Mouse (Mus musculus): ENCODE results near the gene Rpap3.

Rpap3 gene

GRCm38 (mm10) chr15:97721008-97721701, 15.5 kb upstream of the Rpap3 start:
- H3K4me3 ChIP-seq (replicated peaks; ENCODE audit: low read length), result no peak overlapping the region
- peaks cover 5% of the 10 kb centered on the region; the same call in 1 of the 2 replicates for H3K4me1 ChIP-seq (replicated peaks; ENCODE audit: low read depth, low read length)
- TF ChIP-seq POU5F1 (IDR thresholded peaks at IDR 0.05; ENCODE audit: borderline replicate concordance, low read length) (no peak), NANOG (IDR thresholded peaks at IDR 0.05; ENCODE audit: borderline replicate concordance, low read length) (no peak), CTCF (conservative IDR thresholded peaks at IDR 0.05; ENCODE audit: low read length) (no peak)
- H3K36me3 ChIP-seq (ENCODE audit: insufficient read depth, low read length), result no peaks in the 10 kb centered on the region
- peaks cover 6% of the 10 kb centered on the region for H3K27me3 ChIP-seq (ENCODE audit: insufficient read depth, low read length)
- H3K9me3 ChIP-seq (ENCODE audit: low read length), result peaks cover 12% of the 10 kb centered on the region

GRCm38 (mm10) chr15:97720026-97720675, 14.5 kb upstream of the Rpap3 start:
- peaks cover 12% of the 10 kb centered on the region for H3K9me3 ChIP-seq (ENCODE audit: low read length)

GRCm38 (mm10) chr15:97719494-97719893, 13.9 kb upstream of the Rpap3 start:
- Histone ChIP-seq H3K4me3 (replicated peaks; ENCODE audit: low read length) (0 out of 2 replicates have a peak overlapping the region, but pooled peaks have one; percentile 23), H3K9me3 (ENCODE audit: low read length) (peaks cover 12% of the 10 kb centered on the region), H3K27me3 (ENCODE audit: insufficient read depth, low read length) (peaks cover 6% of the 10 kb centered on the region), H3K4me1 (replicated peaks; ENCODE audit: low read depth, low read length) (peaks cover 5% of the 10 kb centered on the region; the same call in 1 of the 2 replicates), H3K36me3 (ENCODE audit: insufficient read depth, low read length) (no peaks in the 10 kb centered on the region)
- TF ChIP-seq POU5F1 (IDR thresholded peaks at IDR 0.05; ENCODE audit: borderline replicate concordance, low read length), result no peak
- TF ChIP-seq NANOG (IDR thresholded peaks at IDR 0.05; ENCODE audit: borderline replicate concordance, low read length), result no peak
- no peak for TF ChIP-seq CTCF (conservative IDR thresholded peaks at IDR 0.05; ENCODE audit: low read length)

More at GRCm38 (mm10) chr15:97720026-97720675, 14.5 kb upstream of the Rpap3 start:
- TF ChIP-seq CTCF (conservative IDR thresholded peaks at IDR 0.05; ENCODE audit: low read length) (no peak), NANOG (IDR thresholded peaks at IDR 0.05; ENCODE audit: borderline replicate concordance, low read length) (no peak), POU5F1 (IDR thresholded peaks at IDR 0.05; ENCODE audit: borderline replicate concordance, low read length) (no peak)
- H3K4me1 ChIP-seq (replicated peaks; ENCODE audit: low read depth, low read length), result peaks cover 5% of the 10 kb centered on the region; the same call in 1 of the 2 replicates
- H3K36me3 ChIP-seq (ENCODE audit: insufficient read depth, low read length), result no peaks in the 10 kb centered on the region
- no peak overlapping the region for H3K4me3 ChIP-seq (replicated peaks; ENCODE audit: low read length)
- peaks cover 6% of the 10 kb centered on the region for H3K27me3 ChIP-seq (ENCODE audit: insufficient read depth, low read length)

GRCm38 (mm10) chr15:97718535-97719155, 13.0 kb upstream of the Rpap3 start:
- no peak for TF ChIP-seq POU5F1 (IDR thresholded peaks at IDR 0.05; ENCODE audit: borderline replicate concordance, low read length)
- TF ChIP-seq NANOG (IDR thresholded peaks at IDR 0.05; ENCODE audit: borderline replicate concordance, low read length), result no peak
- no peak for TF ChIP-seq CTCF (conservative IDR thresholded peaks at IDR 0.05; ENCODE audit: low read length)
- H3K36me3 ChIP-seq (ENCODE audit: insufficient read depth, low read length), result no peaks in the 10 kb centered on the region
- H3K4me3 ChIP-seq (replicated peaks; ENCODE audit: low read length), result no peak overlapping the region
- peaks cover 5% of the 10 kb centered on the region; the same call in 1 of the 2 replicates for H3K4me1 ChIP-seq (replicated peaks; ENCODE audit: low read depth, low read length)
- peaks cover 6% of the 10 kb centered on the region for H3K27me3 ChIP-seq (ENCODE audit: insufficient read depth, low read length)
- H3K9me3 ChIP-seq (ENCODE audit: low read length), result peaks cover 12% of the 10 kb centered on the region

GRCm38 (mm10) chr15:97717861-97718534, 12.4 kb upstream of the Rpap3 start:
- Histone ChIP-seq H3K27me3 (ENCODE audit: insufficient read depth, low read length) (peaks cover 6% of the 10 kb centered on the region), H3K9me3 (ENCODE audit: low read length) (peaks cover 9% of the 10 kb centered on the region), H3K36me3 (ENCODE audit: insufficient read depth, low read length) (no peaks in the 10 kb centered on the region), H3K4me3 (replicated peaks; ENCODE audit: low read length) (no peak overlapping the region), H3K4me1 (replicated peaks; ENCODE audit: low read depth, low read length) (peaks cover 10% of the 10 kb centered on the region)
- TF ChIP-seq NANOG (IDR thresholded peaks at IDR 0.05; ENCODE audit: borderline replicate concordance, low read length) (no peak), CTCF (conservative IDR thresholded peaks at IDR 0.05; ENCODE audit: low read length) (peak; percentile 20; the same call in 1 of the 2 replicates), POU5F1 (IDR thresholded peaks at IDR 0.05; ENCODE audit: borderline replicate concordance, low read length) (no peak)

GRCm38 (mm10) chr15:97716782-97717181, 11.2 kb upstream of the Rpap3 start:
- peaks cover 9% of the 10 kb centered on the region; the same call in 1 of the 2 replicates for H3K27me3 ChIP-seq (ENCODE audit: insufficient read depth, low read length)
- H3K4me1 ChIP-seq (replicated peaks; ENCODE audit: low read depth, low read length), result peaks cover 14% of the 10 kb centered on the region
- no peak overlapping the region for H3K4me3 ChIP-seq (replicated peaks; ENCODE audit: low read length)
- TF ChIP-seq CTCF (conservative IDR thresholded peaks at IDR 0.05; ENCODE audit: low read length), result no peak
- TF ChIP-seq NANOG (IDR thresholded peaks at IDR 0.05; ENCODE audit: borderline replicate concordance, low read length), result no peak
- no peak for TF ChIP-seq POU5F1 (IDR thresholded peaks at IDR 0.05; ENCODE audit: borderline replicate concordance, low read length)
- H3K9me3 ChIP-seq (ENCODE audit: low read length), result no peaks in the 10 kb centered on the region
- no peaks in the 10 kb centered on the region for H3K36me3 ChIP-seq (ENCODE audit: insufficient read depth, low read length)

- no peak for TF ChIP-seq NANOG (IDR thresholded peaks at IDR 0.05; ENCODE audit: borderline replicate concordance, low read length)
- TF ChIP-seq POU5F1 (IDR thresholded peaks at IDR 0.05; ENCODE audit: borderline replicate concordance, low read length), result no peak
- no peak for TF ChIP-seq CTCF (conservative IDR thresholded peaks at IDR 0.05; ENCODE audit: low read length)
- Histone ChIP-seq H3K9me3 (ENCODE audit: low read length) (no peaks in the 10 kb centered on the region), H3K4me1 (replicated peaks; ENCODE audit: low read depth, low read length) (peaks cover 14% of the 10 kb centered on the region), H3K27me3 (ENCODE audit: insufficient read depth, low read length) (peaks cover 9% of the 10 kb centered on the region; the same call in 1 of the 2 replicates), H3K4me3 (replicated peaks; ENCODE audit: low read length) (no peak overlapping the region), H3K36me3 (ENCODE audit: insufficient read depth, low read length) (no peaks in the 10 kb centered on the region)
Measured at GRCm38 (mm10) chr15:97715734-97716133, 10.1 kb upstream of the Rpap3 start.
